Mouse (Mus musculus) fibroblast of lung, adult 2 months (primary cell): ENCODE results near the gene Amt.
A peak's percentile ranks its signal among the peaks of the same experiment; 100 is the strongest.

ENCODE experiments used
- DNase-seq: peaks from one replicate; pipeline ENCODE4 v3.0.0-alpha.2; 2011; ENCODE audit warnings: low read depth

Gene Amt

DNA sequence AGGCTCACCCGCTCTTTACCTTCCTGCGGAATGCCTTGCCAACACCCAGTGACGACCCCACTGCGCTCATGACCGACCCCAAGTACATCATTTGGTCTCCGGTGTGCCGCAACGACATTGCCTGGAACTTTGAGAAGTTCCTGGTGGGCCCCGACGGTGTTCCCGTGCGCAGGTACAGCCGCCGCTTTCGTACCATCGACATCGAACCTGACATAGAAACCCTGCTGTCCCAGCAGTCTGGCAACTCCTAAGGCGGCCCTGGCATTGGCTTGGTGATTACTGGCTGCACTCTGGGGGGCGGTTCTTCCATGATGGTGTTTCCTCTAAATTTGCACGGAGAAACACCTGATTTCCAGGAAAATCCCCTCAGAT, 43.2 kb downstream of the Amt start:
- DNase-seq: no peak

DNA sequence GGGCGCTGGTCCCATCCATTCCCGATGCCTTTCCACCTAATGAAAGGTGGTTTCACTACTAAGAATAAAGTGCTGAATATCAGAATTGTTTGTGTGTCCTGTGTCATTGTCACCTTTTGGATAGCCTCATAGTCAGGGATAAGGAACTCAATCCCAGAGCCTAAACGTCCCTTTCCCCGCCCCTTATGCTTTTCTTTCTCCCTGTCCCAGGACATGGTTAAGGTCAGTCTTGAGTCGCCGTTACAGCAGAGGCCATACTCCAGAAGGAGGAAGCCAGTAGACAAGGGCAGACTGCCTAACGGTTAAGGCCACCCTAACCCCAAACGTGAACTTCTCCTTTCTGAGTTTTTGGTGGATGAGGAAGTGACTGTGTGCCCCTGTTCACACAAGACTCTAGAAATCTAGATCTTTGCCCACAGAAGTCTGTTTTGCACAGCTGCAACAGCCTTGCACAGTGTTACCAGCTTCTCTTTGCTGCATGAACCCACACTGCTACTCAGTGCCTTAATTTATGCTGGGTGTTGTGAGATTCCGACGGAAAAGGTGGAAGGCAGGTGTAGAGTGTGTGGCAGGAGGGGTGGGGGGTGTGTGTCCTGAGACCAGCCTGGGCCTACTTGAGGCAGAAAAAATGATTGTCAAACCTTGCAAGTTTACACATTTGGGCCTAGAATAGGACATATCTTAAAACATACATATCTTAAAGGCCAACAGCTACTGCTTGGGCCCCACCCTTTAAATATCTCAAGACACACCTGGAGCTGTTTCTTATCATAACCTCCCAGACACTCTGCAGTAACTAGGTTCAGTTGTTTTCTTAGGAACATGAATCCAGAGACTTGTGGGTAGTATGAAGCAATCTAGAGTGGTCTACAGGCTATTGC, 43.8 kb downstream of the Amt start:
- DNase-seq: no peak

DNA sequence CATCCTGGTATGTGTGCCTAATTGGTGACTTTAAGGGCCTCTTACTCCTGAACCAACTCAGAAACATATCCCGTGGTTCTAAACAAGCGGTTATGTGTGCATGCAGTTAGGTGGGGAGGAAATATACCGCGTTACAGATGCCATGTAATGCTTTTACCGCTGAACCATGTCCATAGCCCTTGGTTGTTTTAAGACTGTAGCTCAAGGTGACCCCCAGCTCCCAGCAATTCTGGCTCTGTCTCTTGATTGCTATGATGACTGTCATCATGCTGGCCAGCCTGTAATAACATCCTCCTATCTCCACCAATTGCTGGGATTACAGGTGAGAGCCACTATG, 44.5 kb downstream of the Amt start:
- DNase-seq: no peak

DNA sequence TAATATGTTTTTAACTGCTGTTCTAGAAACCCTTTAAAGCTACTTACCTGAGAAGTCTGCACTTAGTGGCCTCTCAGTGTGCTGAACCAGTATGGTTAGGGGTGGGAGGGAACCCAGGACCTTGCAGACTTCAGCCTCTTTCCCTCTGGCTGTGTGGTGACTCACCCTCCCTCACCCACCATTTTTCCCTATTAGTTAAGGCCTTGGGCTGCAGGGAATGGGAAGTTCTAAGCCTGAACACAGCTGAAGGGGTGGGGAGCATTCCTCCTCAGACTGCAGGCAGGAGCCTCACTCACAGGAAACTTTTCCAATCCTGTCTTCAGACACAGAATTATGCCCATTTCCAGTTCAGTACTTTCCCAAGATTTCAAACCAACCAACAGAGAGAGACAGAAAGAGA, 45.1 kb downstream of the Amt start:
- DNase-seq: peak; percentile 61

DNA sequence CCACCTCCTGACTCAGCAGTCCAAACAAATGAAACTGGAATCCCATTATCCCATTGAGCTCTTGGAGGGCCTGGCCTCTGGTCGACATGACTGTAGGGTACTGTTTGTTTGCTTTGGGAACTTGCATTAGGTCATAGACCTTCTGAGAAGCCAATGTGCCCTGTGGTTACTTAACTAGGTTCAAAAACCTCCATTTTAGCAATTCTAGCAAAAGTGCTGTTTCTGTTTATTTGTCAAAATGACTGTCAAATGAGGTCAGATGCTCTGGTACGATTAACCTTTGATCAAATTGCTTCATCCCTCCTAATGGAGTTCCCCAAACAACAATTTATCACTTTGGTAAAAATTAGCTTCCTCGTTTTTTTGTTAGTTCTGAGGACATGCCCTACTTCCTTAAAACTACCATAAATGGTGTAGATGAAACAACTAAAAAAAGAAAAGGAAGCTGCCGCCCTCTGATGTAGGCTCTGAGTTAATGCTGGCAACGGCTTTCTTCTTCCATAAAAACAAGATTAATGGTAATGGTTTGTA, 45.7 kb downstream of the Amt start:
- peak; percentile 65 for DNase-seq

DNA sequence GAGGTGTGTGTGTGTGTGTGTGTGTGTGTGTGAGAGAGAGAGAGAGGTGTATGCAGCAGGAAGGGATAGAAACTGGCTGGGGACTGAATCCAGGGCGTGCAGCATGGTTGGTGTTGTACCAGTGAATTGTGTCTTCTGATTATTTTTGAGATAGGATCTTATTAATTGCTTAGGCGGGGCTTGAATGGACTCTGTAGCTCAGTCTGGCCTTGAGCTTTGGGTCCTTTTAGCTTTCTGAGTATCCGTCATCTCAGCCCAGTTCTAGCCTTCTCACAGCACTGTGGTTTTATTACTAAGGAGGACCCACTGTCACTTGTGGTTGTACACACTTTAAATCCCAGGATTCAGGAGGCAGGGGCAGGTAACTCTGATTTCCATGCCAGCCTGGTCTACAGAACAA, 46.7 kb downstream of the Amt start:
- no peak for DNase-seq

DNA sequence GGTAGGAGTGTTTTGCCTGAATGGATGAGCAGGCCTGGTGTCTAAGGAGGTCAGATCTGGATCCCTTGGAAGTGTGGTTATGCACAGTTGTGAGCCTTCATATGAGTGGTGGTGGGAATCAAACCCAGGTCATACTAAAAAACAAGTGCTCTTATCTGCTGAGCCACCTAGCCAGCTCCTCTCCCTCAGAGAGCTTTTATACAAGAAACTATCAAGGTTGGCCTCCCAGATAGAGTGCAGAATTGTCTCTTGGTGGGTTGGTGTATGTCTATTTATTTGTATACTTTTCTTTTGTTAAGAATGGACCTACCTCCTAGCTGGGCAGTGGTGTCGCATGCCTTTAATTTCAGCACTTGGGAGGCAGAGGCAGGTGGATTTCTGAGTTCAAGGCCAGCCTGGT, 47.2 kb downstream of the Amt start:
- DNase-seq: no peak

DNA sequence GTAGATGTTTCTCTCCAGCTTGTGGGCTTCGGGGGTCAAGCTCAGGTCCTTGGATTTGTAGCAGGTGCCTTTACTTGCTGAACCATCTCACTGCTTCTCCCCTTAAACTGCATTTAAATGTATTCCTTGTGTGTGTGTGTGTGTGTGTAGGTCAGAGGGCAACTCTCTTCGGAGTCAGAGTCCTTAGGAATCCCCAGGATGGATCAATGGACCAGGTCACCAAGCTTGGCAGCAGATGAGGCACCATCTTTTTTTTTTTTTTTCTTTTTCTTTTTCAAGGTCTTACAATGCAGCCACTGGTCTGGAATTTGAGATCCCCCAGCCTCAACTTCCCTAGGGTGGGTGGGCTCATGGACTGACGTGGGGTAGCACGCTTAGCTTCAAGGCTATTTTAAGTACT, 47.8 kb downstream of the Amt start:
- DNase-seq: no peak

DNA sequence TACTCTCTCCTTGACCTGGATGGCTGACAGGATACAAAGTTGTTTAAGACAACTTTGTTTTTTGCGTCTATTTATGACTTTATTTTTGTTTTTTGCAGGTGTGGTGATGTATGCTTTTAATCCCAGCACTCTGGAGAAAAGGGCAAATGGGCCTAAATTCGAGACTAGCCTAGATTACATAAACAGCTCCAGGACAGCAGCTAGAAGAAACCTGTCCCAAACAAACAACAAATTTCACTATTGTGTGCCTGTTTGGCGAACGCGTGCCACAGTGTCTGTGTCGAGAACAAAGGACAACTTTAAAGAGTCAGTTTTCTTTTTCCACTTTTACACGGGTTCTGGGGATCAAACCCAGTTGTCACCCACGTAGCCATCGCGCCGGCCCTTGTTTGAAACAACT, 50.4 kb downstream of the Amt start:
- DNase-seq: peak; percentile 13

DNA sequence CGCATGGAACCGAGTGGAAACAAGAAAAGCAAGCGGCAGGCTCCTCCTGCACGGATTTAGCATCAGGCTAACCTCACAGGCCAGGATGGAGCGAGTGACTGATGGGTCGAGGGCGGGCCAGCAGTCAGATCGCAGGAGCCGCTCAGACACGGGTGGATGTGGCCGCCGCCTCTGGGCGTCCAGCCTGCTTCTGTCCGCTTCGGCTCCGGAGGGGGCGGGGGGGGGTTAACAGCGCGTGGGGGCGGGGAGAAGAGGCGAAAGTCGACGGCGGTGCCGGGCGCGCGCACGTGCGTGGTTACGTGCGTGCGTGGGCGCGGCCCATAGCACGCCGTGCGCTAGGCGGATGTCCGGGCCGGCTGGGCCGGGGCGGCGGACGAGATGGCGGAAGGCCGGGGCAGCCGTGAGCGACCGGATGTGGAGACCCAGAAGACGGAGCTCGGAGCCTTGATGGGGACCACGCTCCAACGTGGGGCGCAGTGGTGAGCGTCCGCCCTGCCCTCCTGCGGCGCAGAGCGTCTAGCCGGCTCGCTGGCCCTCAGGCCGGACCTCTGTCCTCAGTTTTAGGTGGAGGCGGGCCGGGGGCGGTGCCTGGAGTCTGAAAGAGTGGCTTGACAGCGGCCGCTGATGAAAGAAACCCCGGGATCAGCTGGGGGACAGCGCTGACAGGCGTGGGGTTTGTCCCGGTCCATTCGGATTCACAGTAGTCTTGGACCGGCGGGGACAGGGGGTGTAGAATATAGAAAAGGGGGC, 51.1 kb downstream of the Amt start, which contains the start of gene Usp4:
Gene Usp4 (plus strand): TSS at position 314 of the 750 bp plus-strand sequence.
- peak; percentile 72 for DNase-seq

DNA sequence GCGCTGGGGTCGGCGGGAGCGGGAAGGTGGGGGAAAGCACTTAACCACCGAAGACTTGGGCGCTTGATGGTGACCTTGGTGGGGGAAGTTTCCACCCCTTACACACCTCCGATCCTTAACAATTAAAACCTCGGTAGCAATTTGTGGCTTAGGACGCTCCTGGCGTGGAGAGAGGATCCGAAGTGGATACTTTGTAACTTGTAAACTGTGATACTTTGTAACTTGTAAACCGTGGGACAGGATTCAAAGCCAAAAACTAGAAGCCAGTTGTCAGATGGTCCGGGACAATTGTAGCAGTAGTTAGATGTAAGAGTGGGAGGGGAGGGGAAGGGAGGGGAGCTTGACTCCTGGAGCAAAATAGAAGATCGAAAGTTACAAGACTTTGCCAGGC, 51.6 kb downstream of the Amt start:
- no peak for DNase-seq

DNA sequence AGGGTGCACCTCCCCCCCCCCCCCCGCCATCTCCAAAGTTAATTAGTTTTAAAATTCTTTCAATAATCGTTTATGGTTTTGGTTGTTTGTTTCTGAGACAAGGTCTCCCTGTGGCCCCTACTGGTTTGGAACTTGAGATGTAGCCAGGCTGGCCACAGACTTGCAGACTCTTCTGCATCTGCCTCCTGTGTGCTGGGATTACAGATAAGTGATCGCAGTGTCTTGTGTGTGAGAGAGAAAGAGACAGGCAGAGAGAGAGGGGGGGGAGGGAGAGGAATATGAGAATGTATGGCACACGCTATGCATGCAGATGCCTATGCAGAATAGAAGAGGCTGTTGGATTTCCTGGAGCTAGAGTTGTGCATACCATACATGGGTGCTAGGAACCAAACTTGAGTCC, 53.1 kb downstream of the Amt start:
- no peak for DNase-seq
